Mouse (Mus musculus) monocyte, adult 2 months (primary cell): ENCODE measurements around the gene Tbc1d19.

ENCODE experiments used
- DNase-seq, 2 experiments: peaks; one replicate each; pipeline ENCODE4 v3.0.0; 2022; ENCODE audit warnings: low spot score in 2 of 2, low read depth in 1 of 2

Gene Tbc1d19

GRCm38 (mm10) chr5:53948606-53949266, 139.3 kb downstream of the Tbc1d19 start:
- no peak for DNase-seq

GRCm38 (mm10) chr5:53950189-53950588, 140.8 kb downstream of the Tbc1d19 start:
- DNase-seq = no peak

GRCm38 (mm10) chr5:53953216-53953615, 143.8 kb downstream of the Tbc1d19 start:
- DNase-seq = no peak
